Mouse (Mus musculus) megakaryocyte, embryonic 14.5 days (primary cell): ENCODE results near the gene Efna3. TPM values are rescaled to one million over a fixed set of nuclear protein-coding genes. Genes with fewer than 3 reads are reported as not detected.

ENCODE experiments used
- H3K27me3 ChIP-seq: replicated peaks from 2 replicates; pipeline ENCODE3; 2012; ENCODE audit warnings: inconsistent platforms
- H3K36me3 ChIP-seq: replicated peaks from 2 replicates; pipeline ENCODE3; 2012; ENCODE audit warnings: low read length, inconsistent platforms, mixed read lengths
- H3K4me1 ChIP-seq: 2 replicates; pipeline ENCODE4 v1.6.1; 2012; ENCODE audit warnings: inconsistent platforms
- H3K4me3 ChIP-seq: replicated peaks from 2 replicates; pipeline ENCODE3; 2012; ENCODE audit warnings: moderate library complexity, mild to moderate bottlenecking, inconsistent platforms
- H3K9me3 ChIP-seq: 2 replicates; pipeline ENCODE4 v1.6.1; 2012; ENCODE audit warnings: inconsistent platforms
- FLI1 ChIP-seq: IDR thresholded peaks from 2 replicates; pipeline ENCODE4 v1.6.1; 2012; ENCODE audit warnings: low read length, inconsistent platforms, mixed read lengths
- GATA1 ChIP-seq: IDR thresholded peaks from 3 replicates; pipeline ENCODE4 v1.6.1; 2012; ENCODE audit warnings: mixed read lengths, low read length, inconsistent platforms, borderline replicate concordance
- polyA plus RNA-seq: library from polyadenylated mRNA; stranded (reverse); fragments of >175 nt; gene quantifications from 2 replicates; pipeline ENCODE4 v1.2.3, GENCODE M21; 2012; ENCODE audit warnings: low replicate concordance; ENCODE audit not compliant: insufficient read depth

The Efna3 gene
- polyA plus RNA-seq, 1 experiment, result not detected

- Histone ChIP-seq H3K4me3 (no peak overlapping the region), H3K36me3 (no peaks in the 10 kb centered on the region), H3K27me3 (peaks cover 55% of the 10 kb centered on the region), H3K9me3 (no peaks in the 10 kb centered on the region), H3K4me1 (peaks cover 29% of the 10 kb centered on the region)
- TF ChIP-seq FLI1, result no peak
These were observed 22.3 kb downstream of the Efna3 start for GRCm38 (mm10) chr3:89300514-89300913.

GRCm38 (mm10) chr3:89300071-89300470 lies 22.7 kb downstream of the Efna3 start:
- peak overlapping the region; percentile 84 for H3K4me3 ChIP-seq
- H3K4me1 ChIP-seq, result peaks cover 29% of the 10 kb centered on the region
- H3K9me3 ChIP-seq, result no peaks in the 10 kb centered on the region
- no peak for TF ChIP-seq GATA1
- TF ChIP-seq FLI1, result no peak
- H3K36me3 ChIP-seq, result no peaks in the 10 kb centered on the region
- peaks cover 51% of the 10 kb centered on the region for H3K27me3 ChIP-seq

DNA sequence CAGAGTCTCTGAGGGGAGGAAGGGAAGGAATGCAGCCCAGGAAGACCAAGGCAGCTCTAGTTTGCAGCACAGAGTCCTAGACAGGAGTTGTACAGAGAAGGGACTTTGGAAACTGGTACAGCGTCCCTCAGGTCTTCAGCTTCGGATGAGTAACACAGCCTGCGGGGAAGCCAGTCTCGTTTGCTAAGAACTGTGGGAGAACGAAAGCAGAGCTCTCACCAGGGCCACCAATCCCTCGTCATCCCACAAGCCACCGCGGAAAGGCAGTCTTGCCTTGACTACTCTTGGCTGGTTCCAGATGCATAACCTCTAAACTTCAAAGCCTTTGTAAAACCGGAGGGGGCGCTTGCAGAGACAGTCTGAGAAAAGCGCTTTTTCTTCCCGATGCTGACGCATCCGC lies 23.3 kb downstream of the Efna3 start:
- TF ChIP-seq FLI1 (no peak), GATA1 (no peak)
- H3K27me3 ChIP-seq, result peaks cover 45% of the 10 kb centered on the region
- no peaks in the 10 kb centered on the region for H3K9me3 ChIP-seq
- peak overlapping the region; percentile 84 for H3K4me3 ChIP-seq
- peaks cover 29% of the 10 kb centered on the region for H3K4me1 ChIP-seq
- no peaks in the 10 kb centered on the region for H3K36me3 ChIP-seq

DNA sequence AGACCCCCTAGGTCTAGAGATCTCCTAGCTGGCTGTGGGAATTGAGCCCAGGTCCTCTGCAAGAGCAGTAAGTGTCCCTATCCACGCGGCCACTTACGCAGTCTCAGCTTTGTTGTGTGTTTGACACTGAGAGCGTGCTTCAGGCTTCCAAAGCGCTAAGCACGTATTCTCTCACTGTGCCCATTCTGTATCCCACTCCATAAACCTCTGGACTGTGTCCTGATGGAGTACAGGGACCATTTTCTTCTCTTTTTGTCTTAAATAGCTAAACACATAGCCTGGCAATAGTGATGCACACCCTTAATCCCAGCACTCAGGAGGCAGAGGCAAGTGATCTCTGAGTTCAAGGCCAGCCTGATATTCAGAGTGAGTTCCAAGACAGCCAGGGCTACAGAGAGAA lies 23.9 kb downstream of the Efna3 start:
- no peak overlapping the region for H3K4me3 ChIP-seq
- no peaks in the 10 kb centered on the region for H3K36me3 ChIP-seq
- no peak for TF ChIP-seq GATA1
- TF ChIP-seq FLI1, result no peak
- H3K27me3 ChIP-seq, result peaks cover 46% of the 10 kb centered on the region
- peaks cover 29% of the 10 kb centered on the region for H3K4me1 ChIP-seq
- H3K9me3 ChIP-seq, result no peaks in the 10 kb centered on the region

GRCm38 (mm10) chr3:89296761-89297396 lies 25.9 kb downstream of the Efna3 start:
- Histone ChIP-seq H3K36me3 (no peaks in the 10 kb centered on the region), H3K4me3 (no peak overlapping the region), H3K9me3 (no peaks in the 10 kb centered on the region), H3K4me1 (peaks cover 37% of the 10 kb centered on the region), H3K27me3 (peaks cover 40% of the 10 kb centered on the region)
- TF ChIP-seq GATA1 (no peak), FLI1 (no peak)

DNA sequence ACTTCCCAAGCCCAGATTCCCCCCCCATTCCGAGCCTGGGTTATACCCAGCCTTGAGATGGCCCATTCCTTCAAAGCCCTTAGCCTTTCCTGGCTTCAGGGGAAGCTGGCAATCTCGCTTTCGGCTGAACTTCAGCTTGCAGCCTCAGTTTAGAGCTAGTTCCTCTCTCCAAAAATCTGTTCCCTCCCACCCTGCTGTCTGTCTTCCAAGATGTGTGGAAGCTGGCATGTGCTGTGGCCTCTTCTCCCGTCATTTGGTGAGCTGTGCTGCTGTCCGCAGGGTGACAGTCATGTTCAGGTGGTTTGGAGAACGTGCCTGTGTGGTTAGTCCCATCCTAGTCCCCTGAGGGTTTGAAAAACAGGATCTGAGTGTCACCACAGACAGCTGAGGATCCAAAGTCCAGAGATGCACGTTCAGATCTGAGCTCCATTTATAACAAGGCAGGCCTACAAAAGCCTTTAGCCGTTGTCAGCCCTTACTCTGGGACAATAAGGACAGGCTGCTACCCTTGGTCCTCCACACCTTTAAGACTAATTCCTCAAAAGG lies 27.0 kb downstream of the Efna3 start:
- no peak for TF ChIP-seq FLI1
- TF ChIP-seq GATA1, result no peak
- no peaks in the 10 kb centered on the region for H3K36me3 ChIP-seq
- peaks cover 37% of the 10 kb centered on the region for H3K4me1 ChIP-seq
- no peak overlapping the region for H3K4me3 ChIP-seq
- H3K9me3 ChIP-seq, result no peaks in the 10 kb centered on the region
- H3K27me3 ChIP-seq, result peaks cover 39% of the 10 kb centered on the region

DNA sequence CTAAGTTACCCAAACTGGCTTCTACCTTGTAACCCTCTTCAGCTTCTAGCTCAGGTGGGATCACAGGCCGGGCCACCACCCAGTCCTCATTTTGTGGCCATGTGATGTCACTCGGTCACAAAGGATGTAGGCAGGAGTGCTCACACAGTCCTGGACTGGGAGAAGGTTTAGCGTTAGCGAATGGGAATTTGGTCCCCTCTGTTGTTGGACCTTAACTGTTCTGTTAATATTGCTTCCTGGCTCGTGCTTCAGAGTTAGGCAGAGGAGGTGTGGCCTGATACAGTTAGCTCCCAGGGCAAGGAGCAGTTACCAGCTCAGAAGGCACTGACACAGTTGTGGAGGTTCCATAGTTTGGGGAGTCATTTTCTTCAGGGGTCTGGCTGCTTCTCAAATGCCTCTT lies 28.6 kb downstream of the Efna3 start:
- H3K4me1 ChIP-seq, result peaks cover 25% of the 10 kb centered on the region
- H3K4me3 ChIP-seq, result no peak overlapping the region
- H3K9me3 ChIP-seq, result no peaks in the 10 kb centered on the region
- peaks cover 36% of the 10 kb centered on the region for H3K27me3 ChIP-seq
- TF ChIP-seq GATA1, result no peak
- no peak for TF ChIP-seq FLI1
- H3K36me3 ChIP-seq, result no peaks in the 10 kb centered on the region

DNA sequence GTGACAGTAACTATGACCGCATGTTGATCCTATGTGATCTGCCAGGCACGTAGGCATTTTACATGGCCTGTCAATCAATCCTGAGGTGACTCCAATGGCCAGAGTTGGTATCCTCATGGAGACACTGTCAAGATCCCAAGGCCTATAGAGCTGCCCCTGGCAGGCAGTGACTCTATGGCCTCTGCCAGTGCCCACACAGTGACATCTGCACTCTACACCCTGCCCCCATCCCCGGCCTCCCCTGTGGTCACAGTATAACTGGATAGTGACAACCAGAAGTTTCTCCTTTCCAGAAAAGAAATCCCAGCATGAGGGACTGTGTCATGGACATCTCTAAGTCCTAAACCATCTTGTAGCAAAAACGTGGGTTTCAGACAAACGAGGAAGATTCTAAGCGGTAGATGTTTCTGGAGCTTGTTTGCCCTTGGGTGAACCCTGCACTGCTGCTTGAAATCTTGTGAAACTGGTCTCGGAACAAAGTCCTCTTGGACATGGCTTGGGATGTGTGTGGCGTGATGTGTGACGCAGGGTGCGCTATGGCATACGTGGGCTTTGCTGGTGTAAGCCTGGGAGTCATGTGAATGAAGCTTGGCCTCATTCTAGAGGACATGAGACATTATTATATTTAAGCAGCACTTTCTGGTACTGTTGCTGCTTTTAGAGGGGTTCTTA lies 29.4 kb downstream of the Efna3 start:
- no peak for TF ChIP-seq FLI1
- TF ChIP-seq GATA1, result no peak
- Histone ChIP-seq H3K36me3 (no peaks in the 10 kb centered on the region), H3K27me3 (peaks cover 40% of the 10 kb centered on the region), H3K4me3 (no peak overlapping the region), H3K9me3 (no peaks in the 10 kb centered on the region), H3K4me1 (peaks cover 24% of the 10 kb centered on the region)

GRCm38 (mm10) chr3:89292303-89292702 lies 30.5 kb downstream of the Efna3 start:
- Histone ChIP-seq H3K27me3 (peaks cover 47% of the 10 kb centered on the region), H3K36me3 (no peaks in the 10 kb centered on the region), H3K4me3 (no peak overlapping the region), H3K9me3 (no peaks in the 10 kb centered on the region), H3K4me1 (peaks cover 30% of the 10 kb centered on the region)
- TF ChIP-seq FLI1 (no peak), GATA1 (no peak)

GRCm38 (mm10) chr3:89291874-89292273 lies 30.9 kb downstream of the Efna3 start:
- TF ChIP-seq GATA1 (no peak), FLI1 (no peak)
- peaks cover 49% of the 10 kb centered on the region for H3K27me3 ChIP-seq
- H3K9me3 ChIP-seq, result no peaks in the 10 kb centered on the region
- H3K4me3 ChIP-seq, result no peak overlapping the region
- H3K4me1 ChIP-seq, result peaks cover 27% of the 10 kb centered on the region
- no peaks in the 10 kb centered on the region for H3K36me3 ChIP-seq
